Mouse (Mus musculus) WW6 (cell line): ENCODE results near the gene Tiam1.

Experiments
- DNase-seq: peaks from one replicate; pipeline ENCODE4 v3.0.0-alpha.2; 2013; ENCODE audit warnings: low read depth, low spot score

The Tiam1 gene

DNA sequence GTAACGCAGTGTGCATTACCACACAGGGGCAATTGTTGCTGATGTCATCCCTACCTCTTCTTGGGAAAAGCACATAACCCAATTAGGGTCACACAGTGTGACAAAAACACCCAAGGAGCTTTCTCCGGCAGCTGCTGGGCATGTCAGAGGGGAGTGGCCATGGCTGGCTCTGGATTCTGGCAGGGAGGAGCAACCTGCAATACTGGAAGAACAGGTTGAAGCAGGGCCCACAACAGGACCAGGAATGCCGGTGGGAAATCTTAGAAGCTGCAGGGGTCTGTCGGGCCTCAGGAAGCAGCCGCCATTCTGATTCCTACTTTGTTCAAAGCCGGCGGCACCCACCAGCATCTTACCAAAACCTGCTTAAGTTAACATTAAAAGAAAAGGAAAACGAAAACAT is 189.0 kb downstream of the Tiam1 start:
- no peak for DNase-seq

DNA sequence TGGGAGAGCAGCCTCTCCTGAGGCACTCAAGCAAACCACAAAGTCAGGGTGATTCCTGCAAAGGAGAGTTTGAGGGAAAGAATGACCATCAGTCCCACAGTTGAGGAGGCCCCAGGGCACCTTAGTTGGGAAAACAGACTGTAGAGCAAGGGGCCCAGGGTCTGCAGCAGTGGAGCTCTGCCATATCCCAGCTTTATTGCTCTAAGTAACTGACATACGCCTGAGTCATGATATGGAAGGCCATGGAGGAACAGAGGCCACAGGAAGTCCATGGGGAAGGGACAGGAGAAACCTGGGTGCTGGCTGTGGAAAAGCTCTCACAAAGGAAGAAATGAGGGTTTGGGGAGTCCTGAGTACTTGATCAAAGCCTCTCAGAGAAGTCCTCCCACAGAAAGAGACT is 189.5 kb downstream of the Tiam1 start:
- DNase-seq: no peak

DNA sequence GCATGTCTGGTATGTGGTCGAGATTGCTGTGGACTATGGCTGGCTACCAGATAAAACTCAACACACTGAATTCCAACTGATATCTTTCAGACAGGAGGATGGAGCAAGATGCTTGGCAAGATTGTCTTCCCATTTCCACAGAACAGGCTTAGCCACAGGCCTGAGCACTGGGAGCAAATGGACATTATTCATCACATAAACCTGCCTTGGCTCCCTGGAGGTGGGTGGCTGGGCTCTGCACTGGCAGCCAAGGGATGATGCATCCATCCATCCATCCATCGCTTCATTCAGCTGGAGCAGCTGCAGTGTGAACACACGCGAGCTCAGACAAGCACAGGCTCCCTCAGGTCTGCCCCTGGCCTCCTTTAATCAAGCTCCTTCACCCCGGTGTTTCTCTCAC is 190.7 kb downstream of the Tiam1 start:
- DNase-seq: no peak

DNA sequence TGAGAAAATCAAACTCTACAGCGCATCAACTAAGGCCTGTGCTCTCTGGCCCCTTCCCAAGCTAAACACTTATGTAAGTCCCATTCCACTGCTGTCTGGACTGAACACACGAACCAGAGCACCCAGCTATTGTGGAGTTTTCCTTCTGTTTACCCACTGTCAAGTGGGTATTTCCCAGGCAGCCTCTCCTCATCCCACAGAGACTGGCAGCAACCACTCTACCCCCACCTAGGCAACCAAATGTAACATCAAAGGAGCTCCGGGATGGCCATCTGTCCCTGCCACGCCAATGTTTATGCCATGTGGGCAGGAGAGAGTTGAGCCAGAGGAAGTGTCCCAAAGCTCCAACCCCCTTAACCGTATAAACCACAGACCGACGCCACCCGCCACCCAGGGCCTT is 192.8 kb downstream of the Tiam1 start:
- no peak for DNase-seq

DNA sequence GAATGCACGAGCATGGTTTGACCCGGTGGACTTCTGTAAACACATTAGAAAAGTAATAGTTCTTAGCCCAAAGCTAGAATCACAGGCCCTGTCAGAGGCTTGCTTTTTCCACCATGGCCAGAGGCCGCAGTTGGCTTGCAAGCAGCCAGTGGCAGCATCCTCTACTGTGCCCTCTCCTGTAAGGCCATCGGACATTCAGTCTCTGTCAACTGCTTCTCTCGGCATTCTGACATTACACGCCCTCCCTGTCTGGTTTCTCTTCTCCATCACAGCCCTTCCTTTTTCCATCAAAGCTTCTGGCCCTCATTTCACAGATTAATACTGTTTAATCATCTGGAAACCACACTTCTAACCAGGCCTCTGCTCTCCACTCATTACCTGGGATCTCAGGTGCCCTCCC is 193.3 kb downstream of the Tiam1 start:
- no peak for DNase-seq

DNA sequence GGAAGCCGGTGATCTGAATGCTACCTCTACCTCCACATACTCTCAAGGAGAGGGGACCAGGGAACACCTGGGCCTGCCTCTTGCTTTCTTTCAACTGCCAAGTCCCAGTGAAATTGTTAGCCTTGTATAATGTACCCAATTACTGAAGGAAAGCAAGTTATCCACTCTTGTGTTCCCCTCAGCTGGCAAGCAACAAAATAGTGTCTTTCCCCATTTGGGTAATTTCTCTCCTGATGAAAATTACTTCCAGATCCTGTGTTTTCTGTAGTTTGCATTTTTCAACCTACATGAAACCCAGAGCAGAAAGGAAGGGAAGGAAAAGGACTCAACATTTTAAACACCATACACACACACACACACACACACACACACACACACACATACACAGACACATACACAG is 195.5 kb downstream of the Tiam1 start:
- DNase-seq: no peak

DNA sequence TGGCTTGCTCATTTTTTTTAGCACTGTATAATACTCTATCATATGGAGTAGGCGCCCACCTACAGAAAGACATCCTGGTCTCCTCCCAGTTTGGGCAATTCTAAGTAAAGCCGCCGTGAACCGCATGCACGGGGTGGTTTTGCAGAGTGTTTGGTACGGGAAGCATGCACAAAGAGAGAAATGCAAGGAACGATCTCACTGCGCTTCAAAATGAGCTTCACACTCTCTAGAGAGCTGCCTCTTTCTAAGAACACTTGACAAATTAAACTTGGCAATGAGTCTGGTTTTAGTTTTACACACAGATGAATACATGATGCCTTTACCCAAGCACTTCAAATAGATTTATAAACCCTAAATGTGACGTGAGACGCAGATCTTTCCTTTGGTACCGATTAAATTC is 196.8 kb downstream of the Tiam1 start:
- no peak for DNase-seq

DNA sequence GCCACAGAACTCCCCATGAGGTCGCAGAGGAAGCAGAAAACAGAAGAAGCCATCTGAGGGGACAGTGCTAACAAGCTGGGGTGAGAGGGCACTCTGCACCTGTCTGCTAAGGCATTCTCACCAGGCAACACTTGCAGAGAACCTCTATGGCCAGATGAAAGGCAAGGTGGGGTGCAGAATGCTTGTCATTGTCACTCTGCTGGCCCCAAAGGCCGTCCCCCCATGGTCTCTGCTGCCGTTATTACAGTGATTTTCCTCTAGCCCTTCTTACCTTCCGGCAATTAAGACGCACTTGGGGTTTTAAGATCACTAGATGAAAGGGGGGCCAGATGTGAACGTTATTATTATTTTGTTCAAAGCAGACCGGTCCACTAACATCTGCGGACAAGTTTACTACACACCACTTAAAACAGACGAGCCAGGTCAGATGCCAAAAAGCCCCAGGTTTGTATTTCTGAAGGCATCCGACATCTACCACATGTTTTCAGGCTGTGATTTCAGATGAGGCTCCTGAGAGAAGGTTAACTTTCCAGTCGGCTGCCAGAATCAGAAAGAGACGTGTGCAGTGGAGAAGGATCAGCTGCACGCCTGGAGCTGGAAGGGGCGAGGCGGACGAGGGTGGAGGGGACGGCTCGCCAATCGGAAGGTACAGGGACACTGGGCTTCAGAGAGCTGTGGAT is 198.8 kb downstream of the Tiam1 start:
- DNase-seq: no peak

DNA sequence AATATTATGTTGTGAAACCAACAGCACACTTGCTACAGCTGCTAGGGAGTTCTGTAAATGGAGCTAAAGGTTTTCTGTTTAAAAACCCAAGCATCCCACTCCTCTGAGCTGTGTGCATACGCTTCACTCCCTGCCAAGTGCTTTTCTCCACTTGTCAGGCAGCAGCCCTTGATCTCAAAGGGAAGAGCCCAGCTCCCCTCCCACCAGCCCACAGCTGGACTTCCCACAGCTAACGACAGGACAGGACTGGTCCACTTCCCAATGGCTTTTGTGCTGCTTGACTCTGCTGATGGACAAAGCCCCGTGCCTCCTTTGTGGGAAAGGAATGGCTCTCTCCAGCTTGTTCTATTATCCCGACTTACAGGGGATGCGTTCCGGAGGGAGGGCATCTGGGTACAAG is 199.5 kb downstream of the Tiam1 start:
- DNase-seq: no peak

DNA sequence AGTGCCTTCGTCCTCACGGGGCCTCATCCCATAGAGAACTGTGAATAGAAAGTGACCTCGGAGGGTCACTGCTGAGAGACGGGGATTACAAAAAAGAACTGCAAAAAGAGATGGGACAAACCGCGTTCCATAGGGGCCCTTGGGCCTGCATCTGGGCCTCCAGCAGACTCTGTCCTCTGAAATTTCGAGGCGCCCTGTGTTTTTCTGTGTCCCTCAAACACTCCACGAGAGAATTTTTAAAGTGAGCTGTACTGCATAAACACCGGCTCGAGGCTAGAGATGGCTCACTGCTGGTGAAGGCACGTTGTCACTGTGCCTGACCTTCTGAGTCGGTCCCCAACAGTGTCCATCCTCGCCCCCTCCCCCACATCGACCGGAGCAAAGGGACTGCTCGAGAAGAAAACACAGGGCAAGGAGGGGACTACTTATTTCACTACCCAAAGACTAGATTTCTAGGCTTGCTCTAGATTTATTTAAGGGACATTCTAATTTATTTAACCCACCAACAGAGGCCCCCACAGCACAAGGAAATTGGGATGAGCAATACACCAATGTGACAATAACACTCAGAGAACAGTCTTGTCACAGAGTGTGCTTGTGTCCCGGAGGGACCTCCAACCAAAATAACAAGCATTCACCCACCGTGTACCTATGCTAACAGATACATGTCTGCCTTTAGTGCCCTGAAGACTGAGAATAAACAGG is 200.2 kb downstream of the Tiam1 start:
- no peak for DNase-seq

DNA sequence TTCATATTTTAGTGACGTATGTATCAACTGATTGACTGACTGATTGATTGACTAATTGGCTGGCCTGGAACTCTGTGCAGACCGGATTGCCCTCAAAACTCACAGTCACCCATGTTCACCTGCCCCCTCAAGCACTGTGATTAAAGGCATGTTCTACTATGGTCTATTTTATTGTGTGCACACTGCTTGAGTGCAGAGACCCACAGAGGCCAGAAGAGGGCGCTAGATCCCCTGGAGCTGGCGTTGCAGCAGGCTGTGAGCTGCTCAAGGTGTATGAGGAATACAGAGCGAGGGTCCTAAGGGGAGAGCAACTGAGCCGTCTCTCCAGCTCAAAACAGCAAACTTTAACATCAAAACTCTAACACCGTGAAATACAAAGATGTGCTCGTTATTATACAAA is 202.9 kb downstream of the Tiam1 start:
- DNase-seq: no peak

DNA sequence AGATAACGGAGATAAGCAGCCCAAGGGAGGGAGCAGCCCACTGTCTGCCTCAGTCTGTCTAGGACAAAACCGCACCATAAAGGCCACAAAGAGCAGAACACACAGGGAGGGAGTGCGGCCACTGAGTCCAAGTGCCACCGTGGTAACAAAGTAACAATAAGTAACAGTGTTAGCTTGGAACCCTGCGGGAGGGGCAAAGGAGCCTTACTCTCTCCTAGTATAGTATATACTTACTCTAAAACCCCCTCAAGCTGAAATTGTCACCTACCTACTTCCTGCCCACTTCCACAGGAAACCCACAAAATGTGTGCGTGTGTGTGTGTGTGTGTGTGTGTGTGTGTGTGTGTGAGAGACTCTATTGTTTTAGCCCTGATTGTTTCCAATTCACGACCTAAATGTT is 205.3 kb downstream of the Tiam1 start:
- DNase-seq: no peak

DNA sequence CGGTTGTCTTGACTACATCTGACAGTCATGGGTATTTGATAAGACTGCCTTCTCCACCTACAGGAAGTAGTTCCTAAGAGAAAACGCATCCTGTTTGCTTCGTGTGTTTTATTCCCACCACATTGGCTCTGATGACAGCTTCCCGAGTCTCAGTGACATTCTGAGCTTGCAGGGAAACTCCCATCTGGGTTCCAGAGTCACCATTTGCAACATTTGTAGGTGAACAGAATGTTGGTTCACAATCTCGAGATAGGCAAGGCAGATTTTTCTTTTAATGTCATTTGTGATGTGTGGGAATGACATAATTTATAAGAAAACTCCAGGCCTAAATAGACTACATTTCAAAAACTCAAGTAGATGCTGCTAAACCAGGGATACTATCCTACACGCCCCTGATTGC is 207.0 kb downstream of the Tiam1 start:
- no peak for DNase-seq

DNA sequence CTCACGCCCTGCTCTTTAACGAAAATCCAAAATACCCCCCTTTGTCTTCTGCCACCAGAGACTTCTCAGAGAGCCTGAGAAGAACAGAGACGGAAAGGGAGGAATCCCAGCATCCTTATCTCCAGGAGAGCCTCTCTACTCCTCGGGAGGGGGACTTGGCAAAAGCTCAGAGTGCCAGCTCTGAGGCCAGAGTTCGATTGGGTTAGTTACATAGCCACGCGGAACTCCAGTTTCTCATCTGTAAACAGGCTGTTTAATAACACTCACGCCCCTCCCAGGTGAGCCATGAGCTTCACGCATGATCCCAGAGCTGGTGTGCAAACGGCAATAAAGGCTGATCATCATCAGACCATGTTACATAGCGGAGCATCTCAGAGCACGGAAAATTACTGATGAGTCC is 208.2 kb downstream of the Tiam1 start:
- no peak for DNase-seq

DNA sequence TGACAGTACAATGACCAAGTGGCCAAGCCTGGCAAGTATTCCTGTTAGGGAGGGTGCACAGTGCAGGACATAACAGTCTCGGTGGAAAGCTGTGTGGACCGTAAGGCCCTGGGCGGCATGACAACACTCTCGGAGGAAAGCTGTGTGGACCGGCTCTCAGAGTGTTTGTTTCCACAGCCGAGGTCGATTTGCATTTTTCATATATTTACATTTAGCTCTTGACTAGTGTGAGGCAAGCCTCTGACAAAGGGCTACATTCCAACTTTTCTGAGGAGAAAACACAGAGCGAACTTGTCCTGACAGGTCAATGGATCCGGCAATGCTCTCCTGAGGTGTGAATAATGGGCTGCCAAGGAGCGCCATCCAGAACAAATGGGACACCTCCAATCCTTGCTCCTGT is 209.0 kb downstream of the Tiam1 start:
- DNase-seq: no peak

DNA sequence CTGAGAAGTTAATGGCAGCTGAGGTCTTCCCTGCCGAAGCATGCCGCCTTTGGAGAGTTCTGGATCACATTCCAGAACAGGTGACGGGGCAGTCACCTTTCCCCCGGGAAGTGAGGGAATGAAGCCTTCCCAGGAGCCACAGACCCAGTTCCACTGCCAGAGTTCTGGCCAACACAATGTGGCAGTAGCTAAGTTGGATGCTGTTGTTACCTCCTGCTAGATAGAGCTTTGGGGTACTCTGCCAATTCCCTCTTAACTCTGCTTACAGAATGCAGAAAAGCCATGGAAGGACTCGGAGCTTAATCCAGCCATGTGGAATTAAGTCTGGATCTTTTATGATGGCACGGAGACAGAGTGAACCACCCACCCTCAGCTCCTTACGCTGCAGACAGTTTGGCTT is 209.6 kb downstream of the Tiam1 start:
- no peak for DNase-seq

DNA sequence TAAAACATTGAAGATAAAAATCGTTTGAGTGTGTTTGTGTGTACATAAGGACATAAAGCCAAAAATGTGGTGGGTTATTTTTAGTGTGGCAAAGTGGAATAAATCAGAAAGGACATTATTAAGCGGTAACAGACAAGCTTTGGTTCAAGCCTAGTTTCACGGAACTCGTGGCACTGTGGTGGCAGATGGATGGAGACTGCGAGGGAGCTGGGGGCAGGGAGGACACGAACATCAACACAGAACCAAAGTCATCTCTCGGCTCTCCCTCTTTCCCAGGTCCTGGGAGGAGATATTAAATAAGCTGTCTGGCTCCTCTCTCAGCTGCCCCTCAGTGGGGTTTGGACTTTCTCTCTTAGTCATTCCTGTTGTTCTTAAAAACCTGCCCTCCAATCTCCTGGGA is 215.0 kb downstream of the Tiam1 start:
- DNase-seq: no peak

DNA sequence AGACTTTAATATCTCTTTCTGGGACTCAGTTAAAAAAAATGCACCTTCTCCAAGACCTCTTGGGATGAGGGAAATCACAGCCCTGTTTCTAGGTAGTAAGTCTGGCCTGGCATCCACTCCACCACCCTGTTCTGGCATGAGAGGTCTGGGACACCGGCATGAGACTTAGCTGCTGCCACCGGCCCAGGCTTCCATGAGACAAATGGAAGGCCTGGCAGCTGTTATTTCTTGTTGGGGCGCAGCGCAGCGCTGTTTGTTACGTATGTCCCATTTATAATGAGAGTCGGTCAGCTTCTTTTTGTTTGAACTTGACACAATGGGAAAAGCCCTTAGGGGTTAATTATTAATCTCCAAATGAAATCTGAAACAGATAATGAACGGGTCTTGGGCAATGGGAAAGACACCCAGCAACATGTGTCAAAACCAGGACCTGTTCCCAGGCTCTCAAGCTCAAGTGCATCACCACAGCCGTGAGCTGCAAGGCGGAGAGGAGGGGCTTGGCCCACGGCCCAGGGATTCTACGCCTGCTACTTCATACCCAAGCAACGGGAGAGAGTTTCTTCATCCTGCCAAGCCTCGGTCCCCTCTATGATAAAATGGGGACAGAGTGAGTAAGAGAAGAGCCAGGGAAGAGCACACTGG is 219.2 kb downstream of the Tiam1 start:
- no peak for DNase-seq

DNA sequence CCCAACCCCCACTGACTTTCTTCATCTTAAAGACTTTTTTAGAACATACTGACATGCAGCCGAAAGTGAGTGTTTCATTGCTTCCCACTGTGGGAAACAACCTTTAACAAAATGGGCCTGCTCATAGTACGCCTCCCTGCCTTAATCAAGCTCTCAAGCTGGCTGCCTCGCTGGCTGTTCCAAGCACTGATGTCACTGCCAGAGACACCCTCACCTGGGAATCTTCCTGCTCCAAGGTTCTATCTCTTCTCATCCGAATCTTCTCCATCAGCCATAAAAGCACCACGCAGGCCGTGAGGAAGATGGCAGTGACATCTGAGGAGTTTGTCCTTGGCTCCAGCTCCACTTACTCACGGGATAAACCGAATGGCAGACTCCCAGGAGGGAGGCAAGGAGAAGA is 220.3 kb downstream of the Tiam1 start:
- no peak for DNase-seq

DNA sequence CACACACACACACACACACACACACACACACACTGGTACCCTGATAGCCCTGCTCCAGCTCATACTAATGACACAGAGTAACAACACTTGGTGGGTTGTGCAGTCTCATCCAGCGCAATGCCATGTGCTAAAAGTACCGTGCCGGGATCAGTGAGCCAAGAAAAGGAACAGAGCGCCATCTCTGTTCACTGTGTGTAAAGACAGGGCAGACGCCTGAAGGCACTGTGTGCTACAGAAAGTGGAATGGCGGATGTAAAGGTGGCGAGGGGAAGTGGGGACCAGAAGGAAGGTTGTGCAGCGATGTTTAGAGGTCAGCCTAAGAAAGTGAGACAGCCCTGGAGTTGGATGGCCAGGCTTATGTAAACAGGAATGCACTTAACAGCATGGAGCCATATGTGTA is 221.1 kb downstream of the Tiam1 start:
- DNase-seq: no peak

DNA sequence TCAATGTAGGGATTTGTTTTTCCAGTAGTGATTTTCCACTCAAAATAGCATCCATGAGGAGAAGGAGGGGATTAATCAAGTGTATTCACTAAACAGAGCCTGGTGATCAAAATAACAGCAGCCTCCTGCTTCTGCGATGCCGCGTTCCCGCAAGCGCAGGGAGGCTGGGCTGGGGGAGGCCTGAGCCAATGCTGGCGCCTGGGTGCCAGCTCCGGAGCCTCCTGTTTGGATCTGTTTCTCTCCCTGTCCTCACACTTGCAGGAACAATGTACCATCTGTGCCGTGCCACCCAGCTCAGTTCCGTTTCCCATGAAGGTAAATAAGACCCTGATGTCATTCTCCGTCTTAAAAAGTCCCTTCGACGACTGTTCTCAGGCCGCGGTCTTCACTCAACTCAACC is 222.2 kb downstream of the Tiam1 start:
- no peak for DNase-seq

DNA sequence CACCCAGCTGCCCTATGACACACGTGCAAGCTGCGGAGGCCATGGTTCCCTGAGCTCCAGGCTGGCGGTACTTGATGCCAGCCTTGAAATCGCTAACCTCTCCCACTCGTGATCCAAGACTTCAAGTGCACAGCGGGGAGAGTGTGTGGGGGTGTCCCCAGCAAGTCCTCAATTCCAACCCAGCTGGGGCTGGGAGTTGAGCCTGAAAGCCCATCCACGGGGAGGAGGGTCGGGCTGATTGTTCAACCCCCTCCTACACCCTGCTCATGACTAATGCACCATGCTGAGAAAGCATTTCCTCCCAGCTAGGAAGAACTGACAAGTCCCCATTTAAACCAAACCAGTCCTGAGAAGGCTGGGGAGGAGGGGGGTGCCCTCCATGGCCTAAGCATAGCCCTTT is 223.2 kb downstream of the Tiam1 start:
- DNase-seq: no peak

DNA sequence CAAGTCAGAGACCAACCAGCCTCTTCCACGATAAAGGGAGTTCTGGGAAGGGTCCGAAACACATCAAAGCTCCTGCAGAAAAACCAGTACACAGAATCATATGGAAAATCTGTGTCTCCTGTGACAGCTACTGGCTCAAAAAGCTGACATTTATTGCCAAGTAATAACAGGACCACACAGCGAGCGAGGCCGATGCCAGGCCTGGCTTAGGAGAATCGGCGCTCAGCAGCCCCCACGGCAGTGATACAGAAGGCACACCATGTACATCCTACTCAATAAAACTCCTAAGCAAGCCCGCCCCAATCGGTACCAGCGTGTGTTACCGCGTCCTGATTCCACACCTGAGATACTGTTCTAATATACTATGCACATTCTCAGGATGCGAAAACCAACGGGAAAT is 226.2 kb downstream of the Tiam1 start:
- DNase-seq: no peak
